Mouse (Mus musculus) embryonic facial prominence, embryonic 11.5 days (tissue): Measurements from ENCODE around the gene Plekha4. TPM values are rescaled to one million over a fixed set of nuclear protein-coding genes. Genes with fewer than 3 reads are reported as not detected.

Experiments
- ATAC-seq: fragments of 200-750 bp; cut with Nextera tagmentation; replicated peaks from 2 replicates; pipeline ENCODE4 v1.8.0; 2017; ENCODE audit warnings: low read depth; ENCODE audit not compliant: insufficient number of reproducible peaks, low FRiP score, low TSS enrichment
- DNase-seq: peaks from one replicate; pipeline ENCODE4 v3.0.0-alpha.2; 2015; ENCODE audit warnings: low spot score
- H3K27ac ChIP-seq: fragments of 300-500 bp; sonication (generic); replicated peaks from 2 replicates; pipeline ENCODE4 v1.5.1; 2014; ENCODE audit warnings: mild to moderate bottlenecking, low read depth, low read length, control low read depth
- H3K27me3 ChIP-seq: fragments of 300-500 bp; sonication (generic); 2 replicates; pipeline ENCODE4 v1.6.1; 2014; ENCODE audit warnings: mild to moderate bottlenecking, low read length, moderate library complexity, mixed read lengths; ENCODE audit not compliant: control insufficient read depth, insufficient read depth
- H3K36me3 ChIP-seq: fragments of 300-500 bp; sonication (generic); replicated peaks from 2 replicates; pipeline ENCODE4 v1.6.1; 2014; ENCODE audit warnings: low read depth, mild to moderate bottlenecking, low read length, moderate library complexity, mixed read lengths; ENCODE audit not compliant: control insufficient read depth, insufficient read depth
- H3K4me1 ChIP-seq: fragments of 300-500 bp; sonication (generic); 2 replicates; pipeline ENCODE4 v1.6.1; 2014; ENCODE audit warnings: low read length, mixed read lengths; ENCODE audit not compliant: control insufficient read depth, insufficient read depth
- H3K4me2 ChIP-seq: fragments of 300-500 bp; sonication (generic); 2 replicates; pipeline ENCODE4 v1.6.1; 2014; ENCODE audit warnings: low read depth, mild to moderate bottlenecking, control low read depth, low read length, moderate library complexity
- H3K4me3 ChIP-seq: fragments of 300-500 bp; sonication (generic); 2 replicates; pipeline ENCODE4 v1.5.1; 2014; ENCODE audit warnings: low read depth, low read length, control low read depth
- H3K9ac ChIP-seq: fragments of 300-500 bp; sonication (generic); replicated peaks from 2 replicates; pipeline ENCODE4 v1.6.1; 2014; ENCODE audit warnings: mild to moderate bottlenecking, control low read depth, low read length
- H3K9me3 ChIP-seq: fragments of 300-500 bp; sonication (generic); replicated peaks from 2 replicates; pipeline ENCODE4 v1.6.1; 2016; ENCODE audit warnings: mild to moderate bottlenecking, low read length, inconsistent platforms, mixed read lengths; ENCODE audit not compliant: control insufficient read depth
- WGBS: fragments of 180-500 bp; shearing (Covaris S2); extraction: QIAGEN DNeasy Blood & Tissue Kit; methylation state at CpG from one replicate; pipeline ENCODE4 v1.1.7; 2014; 5-methylcytosine and 5-hydroxymethylcytosine counted together
- polyA plus RNA-seq: library from polyadenylated mRNA; unstranded; fragments of >200 nt; fragmentation: Nextera tagmentation; extraction: Ambion mirVana; gene quantifications from 2 replicates; pipeline ENCODE4 v1.2.1, GENCODE M21; 2014

Gene Plekha4
- polyA plus RNA-seq, 1 experiment from 2014 or later, result 0.62 TPM

DNA sequence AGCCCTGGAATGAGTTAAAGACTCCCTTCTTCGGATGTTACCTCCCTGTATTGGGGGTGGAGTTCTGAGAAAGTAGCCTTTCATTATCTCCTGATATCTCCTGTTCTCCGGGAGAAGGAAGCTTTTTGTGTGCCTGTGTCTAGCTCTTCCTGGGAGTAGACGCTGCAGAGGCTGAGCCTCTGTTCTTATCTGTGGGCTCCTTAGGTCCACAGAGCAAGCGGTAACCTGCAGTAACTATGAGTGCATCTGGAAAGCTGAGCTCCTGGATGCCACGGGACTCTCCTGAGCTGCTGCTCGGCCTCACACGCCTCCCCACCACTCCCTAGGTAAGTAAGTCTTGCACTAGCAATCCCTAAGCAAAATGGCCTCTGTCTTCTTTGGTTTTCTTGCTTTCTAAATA lies 40.0 kb upstream of the Plekha4 start:
- Histone ChIP-seq H3K36me3 (no peaks in the 10 kb centered on the region), H3K4me3 (no peak overlapping the region), H3K9ac (no peak overlapping the region), H3K27me3 (no peaks in the 10 kb centered on the region), H3K27ac (no peak overlapping the region), H3K9me3 (no peaks in the 10 kb centered on the region), H3K4me2 (no peak overlapping the region), H3K4me1 (no peaks in the 10 kb centered on the region; the same call in 1 of the 2 replicates)
- ATAC-seq, result no peak
- DNase-seq, result no peak
- 82% methylated on average over 7 of the region's 7 CpGs for WGBS

GRCm38 (mm10) chr7:45486761-45487415 lies 39.2 kb upstream of the Plekha4 start, which contains the start of gene Gm45808:
Gm45808 (minus strand) TSS chr7:45486811.
- ATAC-seq (no peak), DNase-seq (no peak)
- H3K27me3 ChIP-seq, result no peaks in the 10 kb centered on the region
- H3K4me3 ChIP-seq, result no peak within 1 kb of the TSS
- no peaks in the 10 kb centered on the region for H3K36me3 ChIP-seq
- no peak within 1 kb of the TSS for H3K27ac ChIP-seq
- no peaks in the 10 kb centered on the region for H3K9me3 ChIP-seq
- no peak within 1 kb of the TSS; the same call in 1 of the 2 replicates for H3K9ac ChIP-seq
- WGBS, result 86% methylated on average over 12 of the region's 12 CpGs
- H3K4me1 ChIP-seq, result no peaks in the 10 kb centered on the region; the same call in 1 of the 2 replicates
- no peak within 1 kb of the TSS for H3K4me2 ChIP-seq

DNA sequence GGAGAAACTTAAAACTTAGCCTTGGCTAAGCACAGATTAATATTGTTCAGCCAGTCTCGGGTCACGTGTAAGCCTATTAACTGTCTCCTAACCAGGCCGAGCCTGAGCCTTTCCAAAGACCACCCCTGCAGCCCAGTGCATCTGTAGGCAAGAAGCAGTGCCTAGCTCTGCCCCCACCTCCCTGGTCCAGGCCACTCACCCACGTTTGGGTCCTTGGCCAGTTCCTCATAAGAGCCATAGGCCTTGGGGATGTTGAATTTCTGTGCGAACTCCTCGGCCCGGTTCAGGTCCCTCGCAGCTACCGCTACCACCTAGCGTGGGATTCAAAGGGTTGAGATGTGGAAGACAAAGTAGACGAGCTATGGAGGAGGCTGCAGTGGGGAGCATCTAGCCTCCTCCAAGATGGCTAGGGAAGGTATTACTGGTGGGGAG lies 38.3 kb upstream of the Plekha4 start:
- 26% methylated on average over 11 of the region's 11 CpGs for WGBS
- peak; percentile 26; the same call in 1 of the 2 replicates for ATAC-seq

GRCm38 (mm10) chr7:45488293-45489204 lies 37.6 kb upstream of the Plekha4 start, which contains the start of gene Dhdh:
Dhdh (minus strand) TSS chr7:45488805.
- peak; percentile 60 for DNase-seq
- Histone ChIP-seq H3K36me3 (no peaks in the 10 kb centered on the region), H3K4me2 (peak within 1 kb of the TSS; percentile 72), H3K9me3 (no peaks in the 10 kb centered on the region), H3K9ac (peak within 1 kb of the TSS; percentile 67), H3K27ac (peak within 1 kb of the TSS; percentile 65; the same call in 1 of the 2 replicates), H3K4me1 (no peaks in the 10 kb centered on the region; the same call in 1 of the 2 replicates), H3K27me3 (no peaks in the 10 kb centered on the region), H3K4me3 (peak within 1 kb of the TSS; percentile 38)
- ATAC-seq, result peak; percentile 46; the same call in 1 of the 2 replicates
- 8% methylated on average over 37 of the region's 38 CpGs for WGBS

More for the DNA sequence above, 38.3 kb upstream of the Plekha4 start:
- 0 out of 2 replicates have a peak overlapping the region, but pooled peaks have one; percentile 65 for H3K27ac ChIP-seq
- peak; percentile 27 for DNase-seq
- no peaks in the 10 kb centered on the region for H3K9me3 ChIP-seq
- peak overlapping the region; percentile 38; the same call in 1 of the 2 replicates for H3K4me3 ChIP-seq
- H3K4me1 ChIP-seq, result no peaks in the 10 kb centered on the region; the same call in 1 of the 2 replicates
- no peaks in the 10 kb centered on the region for H3K27me3 ChIP-seq
- no peaks in the 10 kb centered on the region for H3K36me3 ChIP-seq
- H3K9ac ChIP-seq, result peak overlapping the region; percentile 67
- peak overlapping the region; percentile 72 for H3K4me2 ChIP-seq

GRCm38 (mm10) chr7:45489578-45489977 lies 36.6 kb upstream of the Plekha4 start:
- ATAC-seq, result no peak
- 83% methylated on average over 7 of the region's 7 CpGs for WGBS
- Histone ChIP-seq H3K4me3 (no peak overlapping the region), H3K27me3 (no peaks in the 10 kb centered on the region), H3K9me3 (no peaks in the 10 kb centered on the region), H3K4me2 (no peak overlapping the region), H3K4me1 (no peaks in the 10 kb centered on the region; the same call in 1 of the 2 replicates), H3K9ac (no peak overlapping the region), H3K27ac (no peak overlapping the region), H3K36me3 (no peaks in the 10 kb centered on the region; the same call in 1 of the 2 replicates)
- DNase-seq, result no peak

- H3K27me3 ChIP-seq, result no peaks in the 10 kb centered on the region
- no peak overlapping the region for H3K9ac ChIP-seq
- H3K9me3 ChIP-seq, result no peaks in the 10 kb centered on the region
- DNase-seq (peak; percentile 57), ATAC-seq (no peak)
- WGBS, result 40% methylated on average over 9 of the region's 9 CpGs
- H3K4me1 ChIP-seq, result no peaks in the 10 kb centered on the region; the same call in 1 of the 2 replicates
- H3K27ac ChIP-seq, result no peak overlapping the region
- H3K4me2 ChIP-seq, result no peak overlapping the region
- H3K4me3 ChIP-seq, result no peak overlapping the region
- H3K36me3 ChIP-seq, result no peaks in the 10 kb centered on the region; the same call in 1 of the 2 replicates
These were observed 35.3 kb upstream of the Plekha4 start for GRCm38 (mm10) chr7:45490822-45491221.

GRCm38 (mm10) chr7:45491264-45491663 lies 34.9 kb upstream of the Plekha4 start:
- Histone ChIP-seq H3K4me1 (no peaks in the 10 kb centered on the region; the same call in 1 of the 2 replicates), H3K36me3 (no peaks in the 10 kb centered on the region; the same call in 1 of the 2 replicates), H3K9ac (no peak overlapping the region), H3K4me2 (no peak overlapping the region), H3K27me3 (no peaks in the 10 kb centered on the region), H3K27ac (no peak overlapping the region), H3K9me3 (no peaks in the 10 kb centered on the region), H3K4me3 (no peak overlapping the region)
- WGBS, result 32% methylated on average over 3 of the region's 3 CpGs
- no peak for ATAC-seq
- no peak for DNase-seq
